Comparison of ENCODE assay signal across 15 mouse cellular contexts in genomic region chr7:78491176-78491575, GRCm38 (mm10).
DNase-seq lines count a peak whose midpoint lies in the region; ATAC-seq lines count a peak whose summit lies in the region.
"Had no signal": no experiment of that assay in that cellular context is flagged by ENCODE, and none has a peak within 500 bp of the region (broad histone marks: within the 10 kb centered on the region; RNA-seq: fewer than 3 reads in every experiment).

No protein-coding gene starts in this region.

- WGBS in kidney, embryonic 15.5 days, result 20% methylated on average over 7 of the region's 7 CpGs

- H3K9me3 ChIP-seq in kidney, embryonic 15.5 days (replicated peaks), result no peaks in the 10 kb centered on the region
- H3K9me3 ChIP-seq: limb, embryonic 13.5 days; midbrain, embryonic 13.5 days; neural tube, embryonic 13.5 days had no signal

- H3K9ac ChIP-seq in kidney, embryonic 15.5 days, result no peak overlapping the region
- H3K9ac ChIP-seq: limb, embryonic 13.5 days; midbrain, embryonic 13.5 days; neural tube, embryonic 13.5 days had no signal

- no peaks in the 10 kb centered on the region for H3K36me3 ChIP-seq in kidney, embryonic 15.5 days
- H3K36me3 ChIP-seq: limb, embryonic 13.5 days; midbrain, embryonic 13.5 days had no signal

- no peak overlapping the region for H3K27ac ChIP-seq in kidney, embryonic 15.5 days
- H3K27ac ChIP-seq: limb, embryonic 13.5 days; midbrain, embryonic 13.5 days; neural tube, embryonic 13.5 days had no signal

- peaks cover 5% of the 10 kb centered on the region; the same call in 1 of the 2 replicates for H3K4me1 ChIP-seq in kidney, embryonic 15.5 days
- H3K4me1 ChIP-seq: limb, embryonic 13.5 days; midbrain, embryonic 13.5 days; neural tube, embryonic 13.5 days had no signal

- DNase-seq in cerebellum, postnatal 10 days, result peak; percentile 30 to 44
- no peak for DNase-seq in cerebellum, postnatal 14 days
- peak; percentile 21 for DNase-seq in kidney, adult 18-20 months
- peak; percentile 11 for DNase-seq in embryo, embryonic 10.5 days (ENCODE audit: low spot score)
- DNase-seq in kidney, postnatal 25 days, result peak; percentile 18 to 53
- DNase-seq in retina, postnatal 1 day, result no peak
- DNase-seq in right cerebral cortex, postnatal 14 days, result no peak
- DNase-seq: gastrocnemius, postnatal 36 days; right cerebral cortex, adult 18-20 months; thymus, postnatal 25 days had no signal

- no peak overlapping the region for H3K4me3 ChIP-seq in kidney, embryonic 15.5 days (replicated peaks)
- H3K4me3 ChIP-seq: limb, embryonic 13.5 days; midbrain, embryonic 13.5 days; neural tube, embryonic 13.5 days had no signal

- no peak overlapping the region for H3K4me2 ChIP-seq in kidney, embryonic 15.5 days
- H3K4me2 ChIP-seq: limb, embryonic 13.5 days; midbrain, embryonic 13.5 days; neural tube, embryonic 13.5 days had no signal

- ATAC-seq in kidney, embryonic 15.5 days (replicated peaks; ENCODE audit: low FRiP score), result no peak
- ATAC-seq: intestine, postnatal 0 days; midbrain, embryonic 13.5 days had no signal

- H3K27me3 ChIP-seq in kidney, embryonic 15.5 days, result no peaks in the 10 kb centered on the region
- H3K27me3 ChIP-seq: limb, embryonic 13.5 days; midbrain, embryonic 13.5 days; neural tube, embryonic 13.5 days had no signal

Comparison
In these comparisons a context has a peak if more than half of its experiments do, and no peak if none do; other contexts are left out.
1. DNase-seq: peak in cerebellum, postnatal 10 days (2 of 2), kidney, adult 18-20 months (single experiment), embryo, embryonic 10.5 days (single experiment) and kidney, postnatal 25 days (2 of 2); none in cerebellum, postnatal 14 days (0 of 2), retina, postnatal 1 day (single experiment) and right cerebral cortex, postnatal 14 days (single experiment).